Mouse (Mus musculus) midbrain, postnatal 0 days (tissue): ENCODE data around the gene Epo. TPM values are rescaled to one million over a fixed set of nuclear protein-coding genes. Genes with fewer than 3 reads are reported as not detected.

Source experiments
- ATAC-seq: fragments of 200-750 bp; cut with Nextera tagmentation; 2 replicates; pipeline ENCODE4 v1.8.0; 2017; ENCODE audit warnings: moderate number of reproducible peaks, mild to moderate bottlenecking, moderate TSS enrichment, moderate library complexity; ENCODE audit not compliant: low FRiP score
- DNase-seq: peaks from one replicate; pipeline ENCODE4 v3.0.0-alpha.2; 2015; ENCODE audit warnings: low spot score
- H3K27ac ChIP-seq: fragments of 300-500 bp; sonication (generic); 2 replicates; pipeline ENCODE4 v1.5.1; 2014; ENCODE audit warnings: low read depth, mild to moderate bottlenecking, low read length, mixed read lengths
- H3K27me3 ChIP-seq: fragments of 300-500 bp; sonication (generic); 2 replicates; pipeline ENCODE4 v1.6.1; 2014; ENCODE audit warnings: low read length, control low read depth, mixed read lengths; ENCODE audit not compliant: insufficient read depth
- H3K36me3 ChIP-seq: fragments of 300-500 bp; sonication (generic); 2 replicates; pipeline ENCODE4 v1.6.1; 2014; ENCODE audit warnings: low read length, control low read depth, mixed read lengths; ENCODE audit not compliant: insufficient read depth
- H3K4me1 ChIP-seq: fragments of 300-500 bp; sonication (generic); 2 replicates; pipeline ENCODE4 v1.6.1; 2014; ENCODE audit warnings: mild to moderate bottlenecking, control low read depth, antibody characterized with exemption, low read length, mixed read lengths; ENCODE audit not compliant: insufficient read depth
- H3K4me2 ChIP-seq: fragments of 300-500 bp; sonication (generic); 2 replicates; pipeline ENCODE4 v1.6.1; 2014; ENCODE audit warnings: low read depth, mild to moderate bottlenecking, low read length, mixed read lengths; ENCODE audit not compliant: poor library complexity, severe bottlenecking
- H3K4me3 ChIP-seq: fragments of 300-500 bp; sonication (generic); 2 replicates; pipeline ENCODE4 v1.5.1; 2014; ENCODE audit warnings: low read depth, mild to moderate bottlenecking, low read length, moderate library complexity
- H3K9ac ChIP-seq: fragments of 300-500 bp; sonication (generic); replicated peaks from 2 replicates; pipeline ENCODE4 v1.6.1; 2014; ENCODE audit warnings: mild to moderate bottlenecking, low read length, moderate library complexity, mixed read lengths; ENCODE audit not compliant: poor library complexity, severe bottlenecking
- H3K9me3 ChIP-seq: fragments of 300-500 bp; sonication (generic); 2 replicates; pipeline ENCODE4 v1.6.1; 2016; ENCODE audit warnings: low read length, control low read depth
- CTCF ChIP-seq: IDR thresholded peaks from 2 replicates; pipeline ENCODE4 v1.5.1; 2016; ENCODE audit warnings: antibody characterized with exemption, mild to moderate bottlenecking
- WGBS: fragments of 180-500 bp; shearing (Covaris S2); extraction: QIAGEN DNeasy Blood & Tissue Kit; methylation state at CpG from one replicate; pipeline ENCODE4 v1.1.7; 2014; 5-methylcytosine and 5-hydroxymethylcytosine counted together
- polyA plus RNA-seq: library from polyadenylated mRNA; unstranded; fragments of >200 nt; fragmentation: Nextera tagmentation; extraction: Ambion mirVana; gene quantifications from 2 replicates; pipeline ENCODE4 v1.2.1, GENCODE M21; 2015
- total RNA-seq: library from RNA; depleted of rRNA; stranded (reverse); fragments of >200 nt; gene quantifications from 2 replicates; pipeline ENCODE4 v1.2.3, GENCODE M21; 2014

Epo gene
- total and polyA plus RNA-seq, 2 experiments from 2014 or later: not detected

GRCm38 (mm10) chr5:137562965-137563364 is 29.9 kb upstream of the Epo start:
- Histone ChIP-seq H3K9ac (no peak overlapping the region), H3K27ac (no peak overlapping the region), H3K4me1 (no peaks in the 10 kb centered on the region), H3K4me3 (no peak overlapping the region), H3K27me3 (no peaks in the 10 kb centered on the region), H3K36me3 (peaks cover 31% of the 10 kb centered on the region), H3K4me2 (no peak overlapping the region), H3K9me3 (no peaks in the 10 kb centered on the region)
- 78% methylated on average over 10 of the region's 10 CpGs for WGBS
- ATAC-seq: no peak
- DNase-seq: no peak
- TF ChIP-seq CTCF: no peak

GRCm38 (mm10) chr5:137561556-137561955 is 28.5 kb upstream of the Epo start:
- no peak for TF ChIP-seq CTCF
- no peaks in the 10 kb centered on the region for H3K4me1 ChIP-seq
- DNase-seq: no peak
- no peaks in the 10 kb centered on the region for H3K27me3 ChIP-seq
- H3K36me3 ChIP-seq: peaks cover 21% of the 10 kb centered on the region
- H3K4me3 ChIP-seq: no peak overlapping the region
- H3K27ac ChIP-seq: no peak overlapping the region
- H3K9ac ChIP-seq: no peak overlapping the region
- H3K4me2 ChIP-seq: no peak overlapping the region
- WGBS: 61% methylated on average over 6 of the region's 6 CpGs
- no peaks in the 10 kb centered on the region for H3K9me3 ChIP-seq
- no peak for ATAC-seq

GRCm38 (mm10) chr5:137553898-137554297 is 20.9 kb upstream of the Epo start:
- peak overlapping the region; percentile 63 for H3K4me3 ChIP-seq
- no peaks in the 10 kb centered on the region for H3K9me3 ChIP-seq
- H3K9ac ChIP-seq: peak overlapping the region; percentile 84
- ATAC-seq: peak; percentile 55; the same call in 1 of the 2 replicates
- H3K4me2 ChIP-seq: peak overlapping the region; percentile 75
- TF ChIP-seq CTCF: no peak
- no peaks in the 10 kb centered on the region for H3K27me3 ChIP-seq
- H3K27ac ChIP-seq: peak overlapping the region; percentile 76
- no peaks in the 10 kb centered on the region for H3K36me3 ChIP-seq
- peaks cover 10% of the 10 kb centered on the region for H3K4me1 ChIP-seq
- WGBS: 44% methylated on average over 11 of the region's 11 CpGs
- DNase-seq: no peak

GRCm38 (mm10) chr5:137553411-137553837 is 20.4 kb upstream of the Epo start, which contains the start of gene Actl6b:
Gene Actl6b (plus strand): TSS chr5:137553517.
- Histone ChIP-seq H3K4me2 (peak within 1 kb of the TSS; percentile 75), H3K4me3 (peak within 1 kb of the TSS; percentile 63), H3K9me3 (no peaks in the 10 kb centered on the region), H3K4me1 (peaks cover 10% of the 10 kb centered on the region), H3K27ac (peak within 1 kb of the TSS; percentile 76), H3K27me3 (no peaks in the 10 kb centered on the region), H3K9ac (peak within 1 kb of the TSS; percentile 84), H3K36me3 (no peaks in the 10 kb centered on the region)
- TF ChIP-seq CTCF: no peak
- DNase-seq: peak; percentile 97
- 1% methylated on average over 37 of the region's 37 CpGs for WGBS
- peak; percentile 93 for ATAC-seq

- Histone ChIP-seq H3K4me3 (peak overlapping the region; percentile 63), H3K27me3 (no peaks in the 10 kb centered on the region), H3K9me3 (no peaks in the 10 kb centered on the region), H3K4me1 (peaks cover 10% of the 10 kb centered on the region), H3K27ac (peak overlapping the region; percentile 76), H3K36me3 (no peaks in the 10 kb centered on the region), H3K9ac (peak overlapping the region; percentile 84), H3K4me2 (peak overlapping the region; percentile 75)
- ATAC-seq: peak; percentile 6; the same call in 1 of the 2 replicates
- whole genome bisulfite sequencing: 21% methylated on average over 6 of the region's 6 CpGs
- TF ChIP-seq CTCF: no peak
- DNase-seq: no peak
Observed at GRCm38 (mm10) chr5:137553000-137553399, 20.0 kb upstream of the Epo start.

- DNase-seq: no peak
- 69% methylated on average over 5 of the region's 5 CpGs for WGBS
- peak; percentile 66 for TF ChIP-seq CTCF
Observed at GRCm38 (mm10) chr5:137551119-137551518, 18.1 kb upstream of the Epo start.

More at GRCm38 (mm10) chr5:137551119-137551518, 18.1 kb upstream of the Epo start:
- no peaks in the 10 kb centered on the region for H3K36me3 ChIP-seq
- H3K4me1 ChIP-seq: peaks cover 10% of the 10 kb centered on the region
- no peak for ATAC-seq
- no peak overlapping the region for H3K4me2 ChIP-seq
- H3K27ac ChIP-seq: no peak overlapping the region
- no peaks in the 10 kb centered on the region for H3K27me3 ChIP-seq
- no peak overlapping the region for H3K4me3 ChIP-seq
- H3K9me3 ChIP-seq: no peaks in the 10 kb centered on the region
- H3K9ac ChIP-seq: no peak overlapping the region
